In genomic region chr17:73806331-73806730, GRCm38 (mm10) we compare ENCODE assay signal across 10 mouse cellular contexts. TPM values are rescaled to one million over a fixed set of nuclear protein-coding genes. Genes with fewer than 3 reads are reported as not detected.
DNase-seq lines count a peak whose midpoint lies in the region; ATAC-seq and TF ChIP-seq lines count a peak whose summit lies in the region.
"Had no signal": no experiment of that assay in that cellular context is flagged by ENCODE, and none has a peak within 500 bp of the region (broad histone marks: within the 10 kb centered on the region; RNA-seq: fewer than 3 reads in every experiment).

No protein-coding gene starts in this region.

- no peak for DNase-seq in gastrocnemius, adult 2 months
- no peak for DNase-seq in gastrocnemius, postnatal 36 days
- DNase-seq in lung, embryonic 14.5 days = no peak
- DNase-seq in lung, postnatal 10 days = no peak
- no peak for DNase-seq in midbrain, embryonic 14.5 days
- no peak for DNase-seq in thymus, postnatal 14 days
- DNase-seq in spleen, adult 12 weeks (ENCODE audit: low spot score) = no peak
- DNase-seq: heart, postnatal 36 days had no signal

- TF ChIP-seq CTCF in gastrocnemius, adult 2 months (IDR thresholded peaks at IDR 0.05) = no peak
- TF ChIP-seq CTCF in lung, embryonic 14.5 days (IDR thresholded peaks at IDR 0.05; ENCODE audit: low read depth) = no peak

- ATAC-seq in lung, embryonic 14.5 days (ENCODE audit: insufficient read depth) = no peak
- no peak for ATAC-seq in forebrain, embryonic 15.5 days (replicated peaks)
- no peak for ATAC-seq in midbrain, embryonic 14.5 days (ENCODE audit: low FRiP score, low TSS enrichment)

- no peaks in the 10 kb centered on the region for H3K4me1 ChIP-seq in lung, embryonic 14.5 days (ENCODE audit: insufficient read depth)
- H3K4me1 ChIP-seq in forebrain, embryonic 15.5 days = peaks cover 16% of the 10 kb centered on the region
- H3K4me1 ChIP-seq in midbrain, embryonic 14.5 days (ENCODE audit: control insufficient read depth, insufficient read depth, low read length) = peaks cover 11% of the 10 kb centered on the region

- no peak overlapping the region for H3K9ac ChIP-seq in lung, embryonic 14.5 days
- H3K9ac ChIP-seq in forebrain, embryonic 15.5 days (replicated peaks) = no peak overlapping the region
- H3K9ac ChIP-seq in midbrain, embryonic 14.5 days (replicated peaks; ENCODE audit: low read length) = no peak overlapping the region
- H3K9ac ChIP-seq: limb, embryonic 15.5 days had no signal

- peak overlapping the region; percentile 87 for H3K4me3 ChIP-seq in gastrocnemius, adult 2 months
- no peak overlapping the region for H3K4me3 ChIP-seq in lung, embryonic 14.5 days (ENCODE audit: low read depth, low read length)
- no peak overlapping the region for H3K4me3 ChIP-seq in forebrain, embryonic 15.5 days
- H3K4me3 ChIP-seq in midbrain, embryonic 14.5 days (replicated peaks; ENCODE audit: low read depth, low read length) = no peak overlapping the region
- H3K4me3 ChIP-seq: limb, embryonic 15.5 days had no signal

- H3K9me3 ChIP-seq in lung, embryonic 14.5 days (ENCODE audit: low read depth, low read length) = no peaks in the 10 kb centered on the region
- H3K9me3 ChIP-seq in forebrain, embryonic 15.5 days = no peaks in the 10 kb centered on the region
- H3K9me3 ChIP-seq in midbrain, embryonic 14.5 days (ENCODE audit: control insufficient read depth, low read length) = no peaks in the 10 kb centered on the region
- H3K9me3 ChIP-seq: limb, embryonic 15.5 days had no signal

- peak overlapping the region; percentile 23; the same call in 1 of the 2 replicates for H3K4me2 ChIP-seq in lung, embryonic 14.5 days
- peak overlapping the region; percentile 9; the same call in 1 of the 2 replicates for H3K4me2 ChIP-seq in forebrain, embryonic 15.5 days (replicated peaks)
- peak overlapping the region; percentile 78 for H3K4me2 ChIP-seq in midbrain, embryonic 14.5 days (ENCODE audit: low read length)
- H3K4me2 ChIP-seq: limb, embryonic 15.5 days had no signal

- no peaks in the 10 kb centered on the region for H3K36me3 ChIP-seq in lung, embryonic 14.5 days (ENCODE audit: insufficient read depth)
- no peaks in the 10 kb centered on the region for H3K36me3 ChIP-seq in forebrain, embryonic 15.5 days
- no peaks in the 10 kb centered on the region for H3K36me3 ChIP-seq in midbrain, embryonic 14.5 days (ENCODE audit: control insufficient read depth, insufficient read depth, low read length)
- H3K36me3 ChIP-seq: limb, embryonic 15.5 days had no signal

- intact Hi-C loops in gastrocnemius, adult 2 months (cut with DNase I) = no loop called here
- intact Hi-C loops in gastrocnemius, postnatal 36 days (cut with DNase I) = no loop called here

- WGBS in lung, embryonic 14.5 days = 73% methylated on average over 6 of the region's 6 CpGs
- WGBS in forebrain, embryonic 15.5 days = 92% methylated on average over 6 of the region's 6 CpGs
- WGBS in midbrain, embryonic 14.5 days = 88% methylated on average over 6 of the region's 6 CpGs

- no peaks in the 10 kb centered on the region for H3K27me3 ChIP-seq in lung, embryonic 14.5 days (ENCODE audit: insufficient read depth, low read length)
- H3K27me3 ChIP-seq in forebrain, embryonic 15.5 days = no peaks in the 10 kb centered on the region
- H3K27me3 ChIP-seq in midbrain, embryonic 14.5 days (ENCODE audit: control insufficient read depth, insufficient read depth, low read length) = no peaks in the 10 kb centered on the region

- H3K27ac ChIP-seq in gastrocnemius, adult 2 months = peak overlapping the region; percentile 9; the same call in 1 of the 2 replicates
- H3K27ac ChIP-seq in lung, embryonic 14.5 days (ENCODE audit: low read depth) = no peak overlapping the region
- H3K27ac ChIP-seq in forebrain, embryonic 15.5 days (replicated peaks) = no peak overlapping the region
- H3K27ac ChIP-seq in midbrain, embryonic 14.5 days (replicated peaks; ENCODE audit: low read depth, low read length) = no peak overlapping the region
- H3K27ac ChIP-seq: limb, embryonic 15.5 days had no signal

RNA-seq across cellular contexts. Expression of gene Ehd3, which starts 2.4 kb away (rescaled TPM):
- 1 to 10 TPM; 3.4 to 5.9 TPM for total RNA-seq in gastrocnemius, adult 2 months (2021)
- 1 to 10 TPM; 3.4 to 3.6 TPM for total RNA-seq in gastrocnemius, postnatal 36 days (2021)
- polyA plus RNA-seq in lung, embryonic 14.5 days (2014; fragmentation: Nextera tagmentation; extraction: Ambion mirVana) = 12.0 and 13.4 TPM in 2 replicates
- 11.3 and 11.5 TPM in 2 replicates for polyA plus RNA-seq in forebrain, embryonic 15.5 days (2015; fragmentation: Nextera tagmentation; extraction: Ambion mirVana)
- 14.7 and 16.7 TPM in 2 replicates for polyA plus RNA-seq in midbrain, embryonic 14.5 days (2014; fragmentation: Nextera tagmentation; extraction: Ambion mirVana)

Comparison
In these comparisons a context has a peak if more than half of its experiments do, and no peak if none do; other contexts are left out.
1. H3K4me2 ChIP-seq: peak in every context shown above with its lines; median percentile 78 in midbrain, embryonic 14.5 days; 23 in lung, embryonic 14.5 days; 9 in forebrain, embryonic 15.5 days.